Mouse (Mus musculus): Measurements from ENCODE around the gene Cdh18. TPM values are rescaled to one million over a fixed set of nuclear protein-coding genes. Genes with fewer than 3 reads are reported as not detected.
"Not testable (repeated sequence)": the region's sequence is repeated elsewhere in the genome, so short reads cannot be mapped to it uniquely, and the experiment has no call there.

Cdh18 gene
- 0.08 TPM in 2 replicates for polyA plus RNA-seq (2015; fragmentation: Nextera tagmentation; extraction: Ambion mirVana)

DNA sequence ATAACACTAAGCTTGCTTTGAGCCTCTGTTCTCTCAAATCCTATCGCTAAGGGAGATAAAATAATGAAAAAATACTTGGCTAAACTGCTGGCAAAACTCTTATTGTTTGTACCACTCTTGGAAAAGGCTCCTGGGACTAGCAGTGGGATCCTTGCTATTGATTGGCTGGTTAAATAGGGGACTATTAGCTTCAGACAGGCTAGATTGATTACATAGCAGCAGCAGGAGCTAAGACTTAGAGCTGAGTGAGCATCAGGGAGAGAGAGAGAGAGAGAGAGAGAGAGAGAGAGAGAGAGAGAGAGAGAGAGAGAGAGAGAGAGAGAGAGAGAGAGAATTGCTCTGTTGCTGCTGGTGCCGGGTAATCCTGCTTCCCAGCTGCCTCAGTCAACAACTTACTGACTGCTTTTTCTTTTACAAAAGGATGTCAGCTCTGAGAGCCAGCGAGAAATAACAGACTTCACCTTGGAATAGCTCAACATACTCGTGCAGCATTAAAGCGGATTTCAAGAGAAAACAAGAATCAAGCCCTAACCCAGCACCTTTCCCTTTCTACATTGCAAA is at the start of gene Cdh18:
Gene Cdh18 (plus strand): TSS at position 312 of the 561 bp plus-strand sequence.
- DNase-seq (ENCODE audit: low spot score) = no peak

GRCm38 (mm10) chr15:22511271-22511670 is 37.6 kb upstream of the Cdh18 start:
- no peak for DNase-seq (ENCODE audit: low spot score)

GRCm38 (mm10) chr15:22535828-22536227 is 13.0 kb upstream of the Cdh18 start:
- no peak for DNase-seq (ENCODE audit: low spot score)

- DNase-seq (ENCODE audit: low spot score) = no peak
Measured at GRCm38 (mm10) chr15:22577974-22578616, 29.3 kb downstream of the Cdh18 start.

DNA sequence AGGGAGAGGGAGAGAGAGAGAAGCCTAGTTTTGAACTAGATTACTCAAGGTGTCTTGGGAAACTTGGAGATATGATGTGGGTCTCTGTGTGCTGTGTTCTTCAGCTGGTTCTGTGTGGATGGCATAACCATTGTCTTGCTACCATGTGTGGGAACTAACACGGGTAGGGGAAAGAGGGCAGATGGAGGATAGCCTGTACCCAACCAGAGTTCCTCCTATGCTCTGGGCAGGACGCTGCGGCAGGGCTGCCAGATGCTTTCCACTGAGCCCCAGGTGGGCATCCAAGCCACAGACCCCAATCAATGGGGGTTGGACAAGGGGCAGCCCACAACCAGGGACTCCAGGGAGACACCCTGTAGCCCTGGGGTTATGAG is 29.8 kb downstream of the Cdh18 start:
- no peak for DNase-seq (ENCODE audit: low spot score)

DNA sequence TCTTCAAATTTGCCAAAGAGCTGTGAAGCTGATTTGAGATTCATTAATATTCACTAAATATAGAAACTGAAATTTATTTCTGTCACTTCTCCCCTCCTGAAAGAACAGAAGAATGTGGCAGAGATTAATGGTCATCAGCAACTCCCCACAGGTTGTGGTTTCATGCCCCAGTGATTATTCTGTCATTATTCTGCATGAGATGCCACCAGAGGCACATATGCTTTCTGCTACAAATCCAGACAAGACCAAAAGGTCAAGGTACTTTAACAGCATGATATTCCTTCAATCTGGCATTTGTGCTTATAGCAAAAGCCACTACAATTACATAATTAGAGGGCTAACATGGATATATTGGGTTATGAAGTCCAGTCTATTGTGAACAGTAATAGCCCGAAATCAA is 35.8 kb downstream of the Cdh18 start:
- no peak for DNase-seq (ENCODE audit: low spot score)

GRCm38 (mm10) chr15:22716376-22716775 is 167.6 kb downstream of the Cdh18 start:
- DNase-seq (ENCODE audit: low spot score) = no peak

GRCm38 (mm10) chr15:22717681-22718080 is 168.9 kb downstream of the Cdh18 start:
- DNase-seq (ENCODE audit: low spot score) = no peak

GRCm38 (mm10) chr15:22726574-22726973 is 177.8 kb downstream of the Cdh18 start:
- no peak for DNase-seq (ENCODE audit: low spot score)

DNA sequence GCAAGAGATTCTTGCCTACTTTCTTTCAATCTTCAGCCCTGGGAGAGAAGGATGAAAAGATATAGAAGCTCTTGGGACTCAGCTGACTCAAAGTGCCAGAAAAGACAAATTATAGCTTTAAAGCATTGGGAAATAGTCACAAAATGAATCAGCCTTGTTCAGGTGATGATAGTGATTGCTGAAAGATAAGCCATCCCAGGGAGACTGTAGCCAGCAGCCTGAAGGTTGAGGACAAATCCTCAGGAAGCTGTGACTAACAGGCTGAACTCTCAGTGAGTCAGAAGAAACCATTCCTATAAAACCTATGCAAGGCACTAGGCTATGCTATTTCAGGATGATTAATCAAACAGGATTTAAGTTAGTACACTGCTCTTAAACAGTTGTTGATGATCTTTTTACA is 184.2 kb downstream of the Cdh18 start:
- DNase-seq (ENCODE audit: low spot score) = no peak

DNA sequence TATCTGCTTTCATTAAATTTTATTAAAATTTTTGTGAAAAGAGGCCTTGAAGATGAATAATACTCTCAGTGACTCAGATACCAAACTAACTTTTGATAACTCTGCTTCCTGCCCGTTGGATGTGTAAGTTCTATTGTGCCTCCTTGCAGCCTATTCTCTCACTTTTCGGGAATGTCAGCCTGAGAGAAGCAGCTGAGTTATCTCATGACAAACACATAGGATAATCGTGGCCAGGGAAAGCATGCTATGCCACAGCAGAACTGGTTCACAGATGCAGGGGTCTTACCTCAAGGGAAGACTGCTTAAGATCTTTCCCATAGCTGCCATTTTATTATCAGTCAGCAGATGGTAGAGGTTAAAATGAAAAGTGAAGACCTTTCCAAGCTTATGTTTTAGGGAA is 187.3 kb downstream of the Cdh18 start:
- no peak for DNase-seq (ENCODE audit: low spot score)

DNA sequence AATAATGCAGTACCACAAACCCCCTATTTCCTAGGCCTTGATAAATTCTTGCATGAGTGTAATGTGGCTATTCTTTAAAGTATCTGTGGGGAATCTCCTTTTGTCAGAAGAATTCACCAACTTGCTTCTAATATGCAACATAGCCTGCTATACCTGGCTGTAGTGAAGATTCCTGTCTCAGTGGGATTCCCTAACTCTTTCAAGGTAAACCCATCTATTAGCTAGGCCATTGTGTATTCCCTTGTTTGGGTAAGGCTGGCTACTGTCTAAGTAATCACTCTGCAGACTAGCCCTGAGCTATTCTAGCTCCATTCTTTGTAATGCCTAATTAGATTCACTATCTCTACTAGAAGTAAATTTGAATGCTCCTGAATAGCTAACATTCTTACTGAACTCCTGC is 212.4 kb downstream of the Cdh18 start:
- DNase-seq (ENCODE audit: low spot score) = not testable (repeated sequence)

- not testable (repeated sequence) for DNase-seq (ENCODE audit: low spot score)
Measured at GRCm38 (mm10) chr15:22766591-22766990, 217.8 kb downstream of the Cdh18 start.

- DNase-seq (ENCODE audit: low spot score) = no peak
Measured at GRCm38 (mm10) chr15:22776346-22776745, 227.5 kb downstream of the Cdh18 start.

GRCm38 (mm10) chr15:22789696-22790095 is 240.9 kb downstream of the Cdh18 start:
- DNase-seq (ENCODE audit: low spot score) = no peak

DNA sequence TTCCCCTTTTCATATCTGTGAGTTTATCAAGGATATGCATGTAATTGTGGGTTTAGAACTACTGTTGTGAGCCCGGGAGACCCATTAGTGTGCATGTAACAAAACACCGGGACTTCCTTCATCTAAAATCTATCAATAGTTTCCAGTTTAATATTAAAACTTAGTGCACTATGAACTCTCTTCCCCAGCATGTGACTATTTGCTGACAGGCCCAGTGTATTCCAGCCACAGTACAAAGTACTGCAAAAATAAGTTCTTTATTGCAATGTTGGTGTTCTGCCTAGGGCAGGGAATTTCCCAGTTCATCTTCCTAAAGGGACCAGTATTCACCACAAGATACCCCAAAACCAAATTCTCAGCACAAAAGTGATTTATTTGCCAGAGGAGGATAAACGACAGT is 243.0 kb downstream of the Cdh18 start:
- no peak for DNase-seq (ENCODE audit: low spot score)

- DNase-seq (ENCODE audit: low spot score) = no peak
Measured at GRCm38 (mm10) chr15:22833127-22833526, 284.3 kb downstream of the Cdh18 start.

- no peak for DNase-seq (ENCODE audit: low spot score)
Measured at GRCm38 (mm10) chr15:22837173-22837572, 288.4 kb downstream of the Cdh18 start.

DNA sequence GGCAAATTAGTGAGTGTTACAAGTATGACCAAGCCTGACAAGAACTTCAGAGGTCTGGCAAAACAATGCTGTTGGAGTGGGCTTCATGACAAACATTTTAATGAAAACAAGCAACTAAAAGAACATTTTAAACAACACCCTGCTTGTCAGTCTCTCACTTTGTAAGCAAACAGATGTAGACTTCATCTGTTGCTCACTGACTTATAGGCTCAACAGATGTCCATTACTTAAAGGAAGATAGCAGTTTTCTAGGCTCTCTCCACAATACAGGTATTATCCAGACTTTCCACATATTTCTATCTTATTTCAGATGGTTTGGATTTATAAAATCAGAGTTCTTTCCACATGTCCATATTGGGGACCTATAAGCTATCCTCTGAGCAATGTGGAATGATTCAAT is 308.9 kb downstream of the Cdh18 start:
- DNase-seq (ENCODE audit: low spot score) = no peak

DNA sequence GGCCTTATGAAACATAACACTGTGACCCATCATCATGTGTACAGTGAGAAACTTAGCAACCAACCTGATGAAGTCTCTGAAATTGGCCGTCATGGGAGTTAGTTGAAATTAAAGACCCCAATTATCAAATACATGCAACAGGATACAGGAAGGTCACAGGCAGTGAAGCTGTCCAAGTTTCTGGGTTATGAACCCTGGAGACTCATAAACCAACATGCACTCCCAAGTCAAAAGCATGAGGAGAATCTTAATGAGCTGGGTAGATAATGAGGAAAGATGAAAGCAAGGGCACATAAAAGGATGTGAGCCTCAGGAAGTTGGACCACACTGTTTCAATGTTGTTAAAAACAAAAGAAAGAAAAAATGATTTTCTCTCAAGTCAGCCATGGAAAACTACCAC is 321.9 kb downstream of the Cdh18 start:
- DNase-seq (ENCODE audit: low spot score) = no peak

DNA sequence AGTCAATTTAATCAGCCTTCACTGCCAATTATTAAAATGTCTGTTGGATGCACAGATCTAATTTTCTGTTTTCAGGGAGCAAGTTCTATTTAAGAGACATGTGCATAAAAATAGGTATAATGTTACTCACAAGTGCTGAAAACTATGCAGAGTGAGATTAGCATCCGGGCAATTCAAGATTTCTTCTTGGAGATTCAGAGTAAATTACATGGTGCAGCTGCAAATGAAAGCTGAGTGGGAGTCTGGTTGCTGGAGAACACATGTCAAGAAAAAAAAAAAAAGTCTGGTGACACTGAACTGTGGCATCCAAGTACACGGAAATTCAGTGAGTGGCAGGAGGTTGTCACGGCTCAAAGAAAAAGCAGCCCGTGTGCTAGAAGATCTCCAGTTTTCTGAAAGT is 348.9 kb downstream of the Cdh18 start:
- DNase-seq (ENCODE audit: low spot score) = no peak

GRCm38 (mm10) chr15:22898208-22898607 is 349.4 kb downstream of the Cdh18 start:
- no peak for DNase-seq (ENCODE audit: low spot score)

DNA sequence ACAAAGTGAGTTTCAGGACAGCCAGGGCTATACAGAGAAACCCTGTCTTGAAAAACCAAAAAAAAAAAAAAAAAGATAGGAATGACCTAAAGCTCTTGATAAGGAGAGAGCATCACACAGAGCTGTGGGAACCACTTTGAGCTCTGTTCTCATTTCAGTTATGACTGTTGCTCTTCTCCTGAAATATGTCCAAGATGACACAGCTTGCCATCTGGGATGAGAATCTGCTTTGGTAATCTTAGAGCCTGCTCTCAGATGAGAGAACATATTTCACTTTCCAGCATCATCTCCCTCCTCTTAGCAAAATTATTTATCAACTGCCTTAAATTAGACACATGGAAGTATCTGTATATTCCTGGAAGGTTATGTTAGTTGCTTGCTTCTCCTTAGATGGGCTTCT is 365.6 kb downstream of the Cdh18 start:
- DNase-seq (ENCODE audit: low spot score) = no peak

Measured in thymus, postnatal 0 days (tissue).